ENCODE assay signal across 16 mouse cellular contexts in the genomic region with DNA sequence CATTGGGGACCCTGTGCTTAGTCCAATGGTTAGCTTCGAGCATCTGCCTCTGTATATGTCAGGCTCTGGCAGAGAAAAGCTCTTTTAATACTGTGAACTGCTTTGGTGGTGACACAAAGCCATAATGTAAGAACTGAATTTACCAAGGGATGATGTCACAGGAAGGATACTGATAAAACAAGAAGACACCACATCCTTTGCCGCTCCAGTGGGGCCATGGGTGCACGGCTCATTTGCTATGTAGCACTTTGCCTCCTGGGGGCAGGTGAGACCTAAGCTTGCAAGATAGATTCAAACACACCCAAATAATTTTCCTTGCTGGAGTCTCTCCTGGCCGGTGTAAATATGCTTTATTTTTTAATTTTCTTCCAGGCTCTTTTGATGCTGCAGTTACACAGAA.
DNase-seq lines count a peak whose midpoint lies in the region; ATAC-seq and TF ChIP-seq lines count a peak whose summit lies in the region.
"Had no signal": no experiment of that assay in that cellular context is flagged by ENCODE, and none has a peak within 500 bp of the region (broad histone marks: within the 10 kb centered on the region; RNA-seq: fewer than 3 reads in every experiment).

No protein-coding gene starts in this region.

- peak; percentile 8; the same call in 1 of the 2 replicates for TF ChIP-seq CTCF in bone marrow, adult 2 months (IDR thresholded peaks at IDR 0.05; ENCODE audit: control insufficient read depth, insufficient read depth, low read length)

- peaks cover 3% of the 10 kb centered on the region; the same call in 1 of the 2 replicates for H3K9me3 ChIP-seq in heart, embryonic 12.5 days (replicated peaks)
- H3K9me3 ChIP-seq: embryonic facial prominence, embryonic 15.5 days; heart, embryonic 15.5 days; neural tube, embryonic 12.5 days had no signal

- TF ChIP-seq POLR2A in bone marrow, adult 2 months (IDR thresholded peaks at IDR 0.05; ENCODE audit: borderline replicate concordance, control insufficient read depth, low read depth, low read length) = no peak

- 38% methylated on average over 4 of the region's 4 CpGs for WGBS in bone marrow, adult 2 months
- WGBS in heart, embryonic 12.5 days = 74% methylated on average over 4 of the region's 4 CpGs

- H3K4me2 ChIP-seq in heart, embryonic 12.5 days = no peak overlapping the region
- H3K4me2 ChIP-seq: embryonic facial prominence, embryonic 15.5 days; heart, embryonic 15.5 days; liver, embryonic 11.5 days; neural tube, embryonic 12.5 days had no signal

- no peaks in the 10 kb centered on the region for H3K36me3 ChIP-seq in heart, embryonic 12.5 days
- H3K36me3 ChIP-seq: embryonic facial prominence, embryonic 15.5 days; heart, embryonic 15.5 days; neural tube, embryonic 12.5 days had no signal

- no peak for ATAC-seq in heart, embryonic 12.5 days (ENCODE audit: insufficient number of reproducible peaks, low FRiP score)
- ATAC-seq: midbrain, embryonic 16.5 days had no signal

- no peak overlapping the region for H3K4me3 ChIP-seq in bone marrow, adult 2 months (replicated peaks; ENCODE audit: control insufficient read depth, low read depth, low read length)
- H3K4me3 ChIP-seq in heart, embryonic 12.5 days = no peak overlapping the region
- H3K4me3 ChIP-seq: embryonic facial prominence, embryonic 15.5 days; heart, embryonic 15.5 days; neural tube, embryonic 12.5 days had no signal

- H3K4me1 ChIP-seq in bone marrow, adult 2 months (ENCODE audit: control insufficient read depth, insufficient read depth, low read length) = peaks cover 3% of the 10 kb centered on the region; the same call in 1 of the 2 replicates
- no peaks in the 10 kb centered on the region for H3K4me1 ChIP-seq in heart, embryonic 12.5 days (replicated peaks)
- H3K4me1 ChIP-seq: embryonic facial prominence, embryonic 15.5 days; heart, embryonic 15.5 days; neural tube, embryonic 12.5 days had no signal

- no peaks in the 10 kb centered on the region for H3K27me3 ChIP-seq in heart, embryonic 12.5 days (replicated peaks)
- H3K27me3 ChIP-seq: embryonic facial prominence, embryonic 15.5 days; heart, embryonic 15.5 days; neural tube, embryonic 12.5 days had no signal

- H3K9ac ChIP-seq in heart, embryonic 12.5 days = no peak overlapping the region
- H3K9ac ChIP-seq: embryonic facial prominence, embryonic 15.5 days; heart, embryonic 15.5 days; neural tube, embryonic 12.5 days had no signal

- DNase-seq in heart, adult 11 months = peak; percentile 85
- no peak for DNase-seq in heart, adult 8-10 months (ENCODE audit: low spot score)
- peak; percentile 81 for DNase-seq in naive thymus-derived CD4-positive, alpha-beta T cell, adult 2 months (ENCODE audit: low read depth)
- peak; percentile 62 for DNase-seq in thymus, postnatal 25 days
- DNase-seq in cerebellum, postnatal 36 days = no peak
- DNase-seq in MN1 (ENCODE audit: low spot score) = no peak
- DNase-seq: cerebellum, adult 9-11 months; embryo, embryonic 11 days; lung, adult 2 months had no signal

- H3K27ac ChIP-seq in bone marrow, adult 2 months (ENCODE audit: control insufficient read depth, insufficient read depth, low read depth, low read length, poor library complexity) = no peak overlapping the region
- no peak overlapping the region for H3K27ac ChIP-seq in heart, embryonic 12.5 days (ENCODE audit: poor library complexity, severe bottlenecking)
- H3K27ac ChIP-seq: embryonic facial prominence, embryonic 15.5 days; heart, embryonic 15.5 days; neural tube, embryonic 12.5 days had no signal

Comparison
In these comparisons a context has a peak if more than half of its experiments do, and no peak if none do; other contexts are left out.
1. DNase-seq: peak in heart, adult 11 months (single experiment), naive thymus-derived CD4-positive, alpha-beta T cell, adult 2 months (single experiment) and thymus, postnatal 25 days (single experiment); none in heart, adult 8-10 months (single experiment), cerebellum, postnatal 36 days (0 of 2) and MN1 (single experiment).